Mouse (Mus musculus) heart, adult 2 months (tissue): ENCODE data around the gene Tnk2.

Experiments used
- CTCF ChIP-seq: fragments of 200-600 bp; IDR thresholded peaks from 2 replicates; pipeline ENCODE4 v1.8.1; 2022; ENCODE audit warnings: antibody characterized with exemption, mild to moderate bottlenecking, moderate library complexity
- POLR2A ChIP-seq: fragments of 200-500 bp; IDR thresholded peaks from 2 replicates; pipeline ENCODE4 v1.6.1; 2011; ENCODE audit warnings: mild to moderate bottlenecking, low read depth, low read length, control low read depth; ENCODE audit not compliant: insufficient read depth

DNA sequence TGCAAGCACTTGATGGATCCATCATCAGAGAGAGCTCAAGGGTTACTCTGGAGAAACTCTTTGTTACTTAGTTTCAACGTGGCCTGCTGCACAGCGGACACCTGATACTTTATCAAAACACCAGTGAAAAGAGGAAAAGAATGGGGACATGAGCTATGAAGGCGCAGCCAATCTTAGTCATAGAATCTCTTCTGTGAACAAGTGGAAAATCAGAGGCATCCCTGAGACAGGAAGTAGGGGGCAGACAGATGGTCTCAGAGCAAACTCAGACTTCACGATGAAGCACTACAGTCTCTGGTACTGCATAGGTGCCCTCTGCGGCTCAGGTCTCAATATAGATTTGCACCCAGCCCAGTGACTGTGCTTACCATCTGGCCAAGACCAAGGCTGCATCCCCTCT is 49.0 kb upstream of the Tnk2 start:
- TF ChIP-seq POLR2A, result no peak
- TF ChIP-seq CTCF, result no peak
